Mouse (Mus musculus): ENCODE data around the gene Fgf22.

DNA sequence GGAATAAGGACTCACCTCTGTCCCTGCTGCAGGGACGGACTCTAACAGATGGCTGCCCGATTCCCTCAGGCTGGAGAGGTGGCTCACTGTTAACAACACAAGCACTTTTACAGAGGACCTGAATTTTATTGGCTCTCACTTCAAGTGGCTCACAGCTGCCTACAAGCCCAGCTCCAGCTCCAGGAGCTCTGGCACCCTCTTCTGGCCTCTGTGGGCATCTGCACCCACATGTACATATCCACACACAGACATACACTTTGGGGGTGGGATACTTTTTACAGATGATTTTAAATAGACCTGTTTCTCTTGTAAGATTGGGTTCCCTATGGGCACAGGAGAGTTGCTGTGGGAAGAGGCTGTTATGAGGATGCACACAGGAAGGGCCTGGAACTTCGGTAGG lies 17.4 kb downstream of the Fgf22 start:
- no peak for TF ChIP-seq CTCF (IDR thresholded peaks at IDR 0.05; ENCODE audit: borderline replicate concordance, control insufficient read depth, extremely low read depth, insufficient read depth, low read length, poor library complexity)
- no peak for TF ChIP-seq POLR2A (IDR thresholded peaks at IDR 0.05; ENCODE audit: control insufficient read depth, extremely low read depth, insufficient read depth, low read length, poor library complexity)

All from thymus, adult 2 months (tissue).